In genomic region chr2:135683684-135684440, GRCm38 (mm10) we compare ENCODE assay signal across 24 mouse cellular contexts. TPM values are rescaled to one million over a fixed set of nuclear protein-coding genes. Genes with fewer than 3 reads are reported as not detected.
DNase-seq lines count a peak whose midpoint lies in the region; ATAC-seq and TF ChIP-seq lines count a peak whose summit lies in the region.
"Had no signal": no experiment of that assay in that cellular context is flagged by ENCODE, and none has a peak within 500 bp of the region (broad histone marks: within the 10 kb centered on the region; RNA-seq: fewer than 3 reads in every experiment).

No protein-coding gene starts in this region.

- TF ChIP-seq CTCF in lung, adult 2 months (IDR thresholded peaks at IDR 0.05; ENCODE audit: insufficient read depth, low read length): no peak
- TF ChIP-seq CTCF in stomach, postnatal 0 days (IDR thresholded peaks at IDR 0.05; ENCODE audit: low read depth): no peak

- peak; percentile 78 for DNase-seq in forebrain, embryonic 14.5 days (ENCODE audit: low spot score)
- DNase-seq in kidney, postnatal 14 days: no peak
- DNase-seq in layer of hippocampus, postnatal 10 days (ENCODE audit: low spot score in 2 of 2): peak; percentile 20 to 24
- no peak for DNase-seq in lung, adult 2 months
- DNase-seq in stomach, postnatal 0 days (ENCODE audit: low spot score): no peak
- DNase-seq: adrenal gland, adult 8-10 months; cerebellum, adult 11 months; cerebellum, postnatal 25 days; gastrocnemius, postnatal 10 days; heart, adult 18-20 months; kidney, adult 9 months; lung, embryonic 14.5 days; lung, postnatal 4 days; right cerebral cortex, postnatal 14 days; spleen, adult 18-20 months; thymus, adult 18-20 months had no signal

- WGBS in forebrain, embryonic 14.5 days: 70% methylated on average over 10 of the region's 10 CpGs
- 81% methylated on average over 10 of the region's 10 CpGs for WGBS in forebrain, embryonic 12.5 days
- 55% methylated on average over 10 of the region's 10 CpGs for WGBS in kidney, embryonic 15.5 days
- WGBS in forebrain, embryonic 16.5 days: 60% methylated on average over 10 of the region's 10 CpGs
- 86% methylated on average over 10 of the region's 10 CpGs for WGBS in lung, adult 2 months
- WGBS in stomach, postnatal 0 days: 77% methylated on average over 10 of the region's 10 CpGs

- H3K4me2 ChIP-seq in forebrain, embryonic 14.5 days (ENCODE audit: low read length): no peak overlapping the region
- H3K4me2 ChIP-seq in forebrain, embryonic 12.5 days: no peak overlapping the region
- H3K4me2 ChIP-seq in kidney, embryonic 15.5 days: no peak overlapping the region
- H3K4me2 ChIP-seq in forebrain, embryonic 16.5 days (ENCODE audit: low read length): no peak overlapping the region
- H3K4me2 ChIP-seq in stomach, postnatal 0 days (replicated peaks; ENCODE audit: low read depth): no peak overlapping the region
- H3K4me2 ChIP-seq: liver, embryonic 12.5 days; lung, embryonic 14.5 days had no signal

- no peak overlapping the region for H3K4me3 ChIP-seq in forebrain, embryonic 14.5 days (ENCODE audit: low read depth, low read length)
- no peak overlapping the region for H3K4me3 ChIP-seq in forebrain, embryonic 12.5 days (replicated peaks)
- no peak overlapping the region for H3K4me3 ChIP-seq in kidney, embryonic 15.5 days (replicated peaks)
- H3K4me3 ChIP-seq in forebrain, embryonic 16.5 days (replicated peaks; ENCODE audit: low read length): no peak overlapping the region
- no peak overlapping the region for H3K4me3 ChIP-seq in lung, adult 2 months (replicated peaks; ENCODE audit: extremely low read depth, low read depth, low read length)
- H3K4me3 ChIP-seq in stomach, postnatal 0 days (ENCODE audit: low read depth, low read length): no peak overlapping the region
- H3K4me3 ChIP-seq: left cerebral cortex, adult 2 months; liver, embryonic 12.5 days had no signal

- no peak overlapping the region for H3K27ac ChIP-seq in forebrain, embryonic 14.5 days (ENCODE audit: low read depth, low read length)
- no peak overlapping the region for H3K27ac ChIP-seq in forebrain, embryonic 12.5 days
- H3K27ac ChIP-seq in kidney, embryonic 15.5 days: no peak overlapping the region
- no peak overlapping the region for H3K27ac ChIP-seq in forebrain, embryonic 16.5 days (ENCODE audit: low read length)
- no peak overlapping the region for H3K27ac ChIP-seq in stomach, postnatal 0 days (replicated peaks)
- H3K27ac ChIP-seq: left cerebral cortex, adult 2 months; liver, embryonic 12.5 days had no signal

- H3K4me1 ChIP-seq in forebrain, embryonic 14.5 days (ENCODE audit: control insufficient read depth, insufficient read depth, low read length): no peaks in the 10 kb centered on the region
- H3K4me1 ChIP-seq in forebrain, embryonic 12.5 days: no peaks in the 10 kb centered on the region
- peaks cover 14% of the 10 kb centered on the region for H3K4me1 ChIP-seq in kidney, embryonic 15.5 days
- peaks cover 5% of the 10 kb centered on the region; the same call in 1 of the 2 replicates for H3K4me1 ChIP-seq in forebrain, embryonic 16.5 days (replicated peaks; ENCODE audit: control insufficient read depth, insufficient read depth, low read length)
- peaks cover 20% of the 10 kb centered on the region for H3K4me1 ChIP-seq in lung, adult 2 months (ENCODE audit: control insufficient read depth, insufficient read depth, low read length)
- H3K4me1 ChIP-seq in stomach, postnatal 0 days (replicated peaks; ENCODE audit: control insufficient read depth, insufficient read depth): no peaks in the 10 kb centered on the region; the same call in 1 of the 2 replicates

- H3K27me3 ChIP-seq in forebrain, embryonic 14.5 days (replicated peaks; ENCODE audit: control insufficient read depth, insufficient read depth, low read length): no peaks in the 10 kb centered on the region
- H3K27me3 ChIP-seq in forebrain, embryonic 12.5 days: no peaks in the 10 kb centered on the region
- peaks cover 5% of the 10 kb centered on the region; the same call in 1 of the 2 replicates for H3K27me3 ChIP-seq in kidney, embryonic 15.5 days
- H3K27me3 ChIP-seq in forebrain, embryonic 16.5 days (replicated peaks; ENCODE audit: control insufficient read depth, insufficient read depth, low read length): no peaks in the 10 kb centered on the region
- no peaks in the 10 kb centered on the region for H3K27me3 ChIP-seq in stomach, postnatal 0 days (ENCODE audit: control insufficient read depth, insufficient read depth, low read length)
- H3K27me3 ChIP-seq: liver, embryonic 12.5 days; Patski had no signal

- TF ChIP-seq EP300 in stomach, postnatal 0 days (optimal IDR thresholded peaks at IDR 0.05): no peak

- H3K9ac ChIP-seq in forebrain, embryonic 14.5 days (ENCODE audit: low read length): no peak overlapping the region
- H3K9ac ChIP-seq in forebrain, embryonic 12.5 days: no peak overlapping the region
- H3K9ac ChIP-seq in kidney, embryonic 15.5 days: no peak overlapping the region
- H3K9ac ChIP-seq in forebrain, embryonic 16.5 days (replicated peaks; ENCODE audit: low read depth, low read length): no peak overlapping the region
- H3K9ac ChIP-seq in stomach, postnatal 0 days (ENCODE audit: low read length): no peak overlapping the region
- H3K9ac ChIP-seq: liver, embryonic 12.5 days; lung, embryonic 14.5 days had no signal

- H3K9me3 ChIP-seq in forebrain, embryonic 14.5 days (replicated peaks; ENCODE audit: control insufficient read depth, low read length): no peaks in the 10 kb centered on the region
- H3K9me3 ChIP-seq in forebrain, embryonic 12.5 days: no peaks in the 10 kb centered on the region
- H3K9me3 ChIP-seq in kidney, embryonic 15.5 days (replicated peaks): no peaks in the 10 kb centered on the region
- no peaks in the 10 kb centered on the region for H3K9me3 ChIP-seq in forebrain, embryonic 16.5 days (ENCODE audit: control insufficient read depth, low read length)
- no peaks in the 10 kb centered on the region for H3K9me3 ChIP-seq in stomach, postnatal 0 days (ENCODE audit: control insufficient read depth, low read length)
- H3K9me3 ChIP-seq: liver, embryonic 12.5 days had no signal

- peak; percentile 88 for ATAC-seq in forebrain, embryonic 14.5 days
- ATAC-seq in forebrain, embryonic 12.5 days (ENCODE audit: low FRiP score): no peak
- peak; percentile 76; the same call in 1 of the 2 replicates for ATAC-seq in kidney, embryonic 15.5 days (replicated peaks; ENCODE audit: low FRiP score)
- ATAC-seq in forebrain, embryonic 16.5 days: peak; percentile 95
- no peak for ATAC-seq in stomach, postnatal 0 days (ENCODE audit: low FRiP score, low TSS enrichment)
- ATAC-seq: CD4-positive, CD25-positive, alpha-beta regulatory T cell, adult 4 months; liver, embryonic 12.5 days; midbrain, embryonic 16.5 days; Patski had no signal

- no peak for TF ChIP-seq POLR2A in lung, adult 2 months (IDR thresholded peaks at IDR 0.05; ENCODE audit: borderline replicate concordance, extremely low read depth, low read depth, low read length)

- no peaks in the 10 kb centered on the region for H3K36me3 ChIP-seq in forebrain, embryonic 14.5 days (ENCODE audit: control insufficient read depth, insufficient read depth, low read length)
- no peaks in the 10 kb centered on the region for H3K36me3 ChIP-seq in forebrain, embryonic 12.5 days (replicated peaks)
- no peaks in the 10 kb centered on the region for H3K36me3 ChIP-seq in kidney, embryonic 15.5 days
- no peaks in the 10 kb centered on the region for H3K36me3 ChIP-seq in forebrain, embryonic 16.5 days (ENCODE audit: control insufficient read depth, insufficient read depth)
- H3K36me3 ChIP-seq in stomach, postnatal 0 days (ENCODE audit: control insufficient read depth, insufficient read depth, low read length): no peaks in the 10 kb centered on the region
- H3K36me3 ChIP-seq: liver, embryonic 12.5 days had no signal

RNA-seq across cellular contexts. Expression of gene Plcb4, which starts 25.1 kb away (rescaled TPM):
- polyA plus RNA-seq in forebrain, embryonic 14.5 days (2014; fragmentation: Nextera tagmentation; extraction: Ambion mirVana): 7.1 and 12.0 TPM in 2 replicates
- 21.2 and 23.5 TPM in 2 replicates for polyA plus RNA-seq in forebrain, embryonic 12.5 days (2016; fragmentation: Nextera tagmentation; extraction: Ambion mirVana)
- 19.0 and 20.9 TPM in 2 replicates for polyA plus RNA-seq in kidney, embryonic 15.5 days (2015; fragmentation: Nextera tagmentation; extraction: Ambion mirVana)
- polyA plus RNA-seq in forebrain, embryonic 16.5 days (2015; fragmentation: Nextera tagmentation; extraction: Ambion mirVana): 15.9 and 19.7 TPM in 2 replicates
- total RNA-seq in layer of hippocampus, postnatal 10 days (2021): 10 to 100 TPM; 20.2 to 23.7 TPM
- 15.6 and 20.3 TPM in 2 replicates for polyA plus RNA-seq in lung, adult 2 months (2012; rRNA removed)
- 12.9 and 14.4 TPM in 2 replicates for polyA plus RNA-seq in stomach, postnatal 0 days (2015; fragmentation: Nextera tagmentation; extraction: Ambion mirVana)

Comparison
In these comparisons a context has a peak if more than half of its experiments do, and no peak if none do; other contexts are left out.
1. ATAC-seq: peak in forebrain, embryonic 14.5 days (single experiment), kidney, embryonic 15.5 days (single experiment) and forebrain, embryonic 16.5 days (single experiment); none in forebrain, embryonic 12.5 days (single experiment) and stomach, postnatal 0 days (single experiment).
2. DNase-seq: peak in forebrain, embryonic 14.5 days (single experiment) and layer of hippocampus, postnatal 10 days (2 of 2); none in kidney, postnatal 14 days (single experiment), lung, adult 2 months (single experiment) and stomach, postnatal 0 days (single experiment).